Mouse (Mus musculus) kidney, embryonic 16.5 days (tissue): ENCODE measurements around the gene Megf11. TPM values are rescaled to one million over a fixed set of nuclear protein-coding genes. Genes with fewer than 3 reads are reported as not detected.

Experiments used
- ATAC-seq: fragments of 200-750 bp; cut with Nextera tagmentation; 2 replicates; pipeline ENCODE4 v1.8.0; 2017; ENCODE audit warnings: moderate TSS enrichment; ENCODE audit not compliant: low FRiP score, low TSS enrichment
- H3K27ac ChIP-seq: fragments of 300-500 bp; sonication (generic); 2 replicates; pipeline ENCODE4 v1.5.1; 2014; ENCODE audit warnings: low read length
- H3K27me3 ChIP-seq: fragments of 300-500 bp; sonication (generic); 2 replicates; pipeline ENCODE4 v1.6.1; 2014; ENCODE audit warnings: low read length, control low read depth, mixed read lengths; ENCODE audit not compliant: insufficient read depth
- H3K36me3 ChIP-seq: fragments of 300-500 bp; sonication (generic); 2 replicates; pipeline ENCODE4 v1.6.1; 2014; ENCODE audit warnings: low read length, control low read depth, mixed read lengths; ENCODE audit not compliant: insufficient read depth
- H3K4me1 ChIP-seq: fragments of 300-500 bp; sonication (generic); 2 replicates; pipeline ENCODE4 v1.6.1; 2014; ENCODE audit warnings: low read length, control low read depth, mixed read lengths; ENCODE audit not compliant: insufficient read depth
- H3K4me2 ChIP-seq: fragments of 300-500 bp; sonication (generic); replicated peaks from 2 replicates; pipeline ENCODE4 v1.6.1; 2014; ENCODE audit warnings: low read depth, low read length
- H3K4me3 ChIP-seq: fragments of 300-500 bp; sonication (generic); 2 replicates; pipeline ENCODE4 v1.5.1; 2014; ENCODE audit warnings: mild to moderate bottlenecking, low read length
- H3K9ac ChIP-seq: fragments of 300-500 bp; sonication (generic); replicated peaks from 2 replicates; pipeline ENCODE4 v1.6.1; 2014; ENCODE audit warnings: low read length
- H3K9me3 ChIP-seq: fragments of 300-500 bp; sonication (generic); 2 replicates; pipeline ENCODE4 v1.6.1; 2016; ENCODE audit warnings: low read length, control low read depth
- WGBS: fragments of 180-500 bp; shearing (Covaris S2); extraction: QIAGEN DNeasy Blood & Tissue Kit; methylation state at CpG from one replicate; pipeline ENCODE4 v1.1.7; 2014; 5-methylcytosine and 5-hydroxymethylcytosine counted together
- polyA plus RNA-seq: library from polyadenylated mRNA; unstranded; fragments of >200 nt; fragmentation: Nextera tagmentation; extraction: Ambion mirVana; gene quantifications from 2 replicates; pipeline ENCODE4 v1.2.1, GENCODE M21; 2015

Gene Megf11
- polyA plus RNA-seq, 1 experiment from 2014 or later: 4.7 TPM

- H3K4me1 ChIP-seq: peaks cover 17% of the 10 kb centered on the region
- H3K36me3 ChIP-seq: no peaks in the 10 kb centered on the region
- WGBS: 70% methylated on average over 7 of the region's 7 CpGs
- no peak overlapping the region for H3K27ac ChIP-seq
- H3K4me2 ChIP-seq: no peak overlapping the region
- peaks cover 35% of the 10 kb centered on the region for H3K27me3 ChIP-seq
- no peak overlapping the region for H3K4me3 ChIP-seq
- no peaks in the 10 kb centered on the region for H3K9me3 ChIP-seq
- ATAC-seq: no peak
- H3K9ac ChIP-seq: no peak overlapping the region
Observed at GRCm38 (mm10) chr9:64389576-64390292, 4.3 kb downstream of the Megf11 start.

DNA sequence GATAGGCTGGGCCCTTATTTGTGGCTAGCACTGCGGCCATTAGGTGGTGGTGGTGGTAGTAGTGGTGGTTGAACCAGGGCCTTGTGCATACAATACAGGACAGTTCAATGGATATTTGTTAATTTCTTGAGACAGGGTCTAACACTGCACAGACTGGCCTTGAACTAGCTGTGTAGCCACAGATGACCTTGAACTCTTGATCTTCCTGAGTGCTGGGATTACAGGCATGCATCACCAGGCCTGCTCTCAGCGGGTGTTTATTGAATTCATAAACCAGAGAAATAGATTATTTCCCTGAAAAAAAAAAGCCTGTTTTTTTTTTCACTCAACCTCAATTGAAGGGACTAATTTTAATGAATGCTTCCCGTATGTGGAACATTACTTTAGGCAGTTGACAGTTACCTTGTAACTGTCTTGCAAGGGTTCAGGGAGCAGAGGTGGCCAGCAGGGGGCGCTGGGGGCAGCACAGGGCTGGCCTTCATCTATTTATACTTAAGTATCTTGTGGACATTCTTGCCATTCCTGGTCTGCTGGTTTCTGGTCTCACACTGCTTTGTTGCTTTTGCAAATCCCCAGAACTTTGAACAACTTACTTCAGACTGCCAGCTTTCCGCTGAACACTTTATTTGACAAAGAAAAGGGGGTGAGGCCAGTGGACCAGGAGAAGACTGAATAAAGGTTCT, 8.6 kb downstream of the Megf11 start:
- Histone ChIP-seq H3K9ac (no peak overlapping the region), H3K4me3 (no peak overlapping the region), H3K4me1 (peaks cover 3% of the 10 kb centered on the region; the same call in 1 of the 2 replicates), H3K4me2 (no peak overlapping the region), H3K27ac (no peak overlapping the region), H3K27me3 (0 out of 2 replicates have a peak, but pooled peaks cover 1% of the 10 kb centered on the region), H3K36me3 (no peaks in the 10 kb centered on the region), H3K9me3 (no peaks in the 10 kb centered on the region)
- ATAC-seq: peak; percentile 80
- 48% methylated on average over 5 of the region's 5 CpGs for WGBS

DNA sequence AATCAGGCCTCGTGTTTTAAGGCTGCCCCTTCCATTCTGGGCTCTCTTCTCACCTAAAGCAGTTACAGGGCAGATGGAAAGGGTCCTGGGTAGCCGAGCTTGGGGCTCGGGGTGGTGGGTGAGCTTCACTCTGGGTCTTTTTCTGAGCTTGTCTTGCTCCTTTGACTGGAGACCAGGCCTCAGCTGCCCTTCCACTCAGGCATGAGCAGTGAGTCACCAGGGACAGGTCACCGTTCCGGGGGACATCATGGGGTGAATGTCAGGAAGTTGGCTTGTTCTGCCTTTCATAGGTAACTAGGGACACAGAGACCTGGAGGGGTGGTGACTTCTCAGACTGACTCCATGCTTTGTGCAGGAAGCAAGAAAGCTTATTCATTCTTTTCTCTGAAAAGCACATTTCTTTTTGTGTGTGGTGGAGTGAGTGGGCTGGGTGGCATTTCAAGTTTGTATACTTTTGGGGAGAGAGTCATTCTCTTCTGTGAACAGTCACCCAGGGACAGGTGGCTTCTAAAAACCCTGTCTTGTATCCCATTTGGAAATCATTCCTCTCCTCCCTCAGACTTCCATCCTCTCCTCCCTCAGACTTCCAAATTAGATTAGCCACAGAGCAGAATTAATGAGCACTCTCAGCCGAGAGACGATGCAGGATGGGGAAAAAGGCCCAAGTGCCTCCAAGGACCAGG, 10.0 kb downstream of the Megf11 start:
- Histone ChIP-seq H3K4me3 (no peak overlapping the region), H3K36me3 (no peaks in the 10 kb centered on the region), H3K4me2 (no peak overlapping the region), H3K27me3 (no peaks in the 10 kb centered on the region), H3K4me1 (peaks cover 3% of the 10 kb centered on the region; the same call in 1 of the 2 replicates), H3K27ac (no peak overlapping the region), H3K9me3 (no peaks in the 10 kb centered on the region), H3K9ac (no peak overlapping the region)
- 73% methylated on average over 7 of the region's 7 CpGs for WGBS
- ATAC-seq: no peak

DNA sequence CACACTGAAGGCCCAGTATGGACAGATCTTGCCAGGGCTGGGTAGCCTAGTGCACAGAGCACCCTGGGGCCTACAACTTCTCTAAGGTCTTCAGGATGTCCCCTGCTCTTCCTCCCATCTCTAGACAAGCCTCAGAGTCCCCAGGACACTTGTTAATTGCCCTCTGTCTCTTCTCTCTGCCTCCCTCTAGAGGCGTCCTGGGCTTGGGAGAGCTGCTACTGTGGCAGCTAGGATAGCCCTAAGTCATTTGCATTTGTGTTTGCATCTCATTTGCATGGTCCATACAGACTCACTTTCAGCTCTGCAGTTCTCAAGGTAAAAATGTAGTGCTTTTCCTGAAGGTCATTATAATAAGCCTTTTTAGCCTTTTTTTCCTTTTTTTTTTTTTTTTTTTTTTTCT, 11.7 kb downstream of the Megf11 start:
- no peaks in the 10 kb centered on the region for H3K27me3 ChIP-seq
- H3K36me3 ChIP-seq: no peaks in the 10 kb centered on the region
- H3K4me1 ChIP-seq: peaks cover 3% of the 10 kb centered on the region; the same call in 1 of the 2 replicates
- no peak overlapping the region for H3K9ac ChIP-seq
- no peaks in the 10 kb centered on the region for H3K9me3 ChIP-seq
- no peak for ATAC-seq
- 15% methylated on average over 1 of the region's 1 CpGs for WGBS
- H3K4me3 ChIP-seq: no peak overlapping the region
- no peak overlapping the region for H3K27ac ChIP-seq
- no peak overlapping the region for H3K4me2 ChIP-seq

DNA sequence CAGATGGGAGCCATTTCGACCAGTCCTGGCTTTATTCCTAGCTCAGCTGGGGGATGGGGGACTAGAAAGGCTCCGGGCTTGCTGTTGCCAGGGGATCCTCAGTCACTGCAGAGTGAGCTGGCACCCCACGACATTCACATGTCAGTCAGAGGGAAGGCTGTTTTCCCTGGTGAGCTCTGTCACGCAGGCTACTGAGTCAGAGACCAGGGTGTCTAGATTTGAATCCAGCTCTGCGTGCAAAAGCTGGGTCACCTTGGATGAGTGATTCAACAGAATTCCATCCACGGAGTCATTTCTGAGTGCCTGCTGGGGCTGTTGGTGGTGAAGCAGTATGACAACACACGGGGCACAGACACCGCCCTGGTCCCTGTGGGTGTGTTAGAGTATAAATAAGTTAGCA, 13.7 kb downstream of the Megf11 start:
- no peak for ATAC-seq
- H3K9me3 ChIP-seq: no peaks in the 10 kb centered on the region
- no peaks in the 10 kb centered on the region for H3K27me3 ChIP-seq
- H3K4me1 ChIP-seq: peaks cover 3% of the 10 kb centered on the region; the same call in 1 of the 2 replicates
- 67% methylated on average over 8 of the region's 8 CpGs for WGBS
- H3K27ac ChIP-seq: no peak overlapping the region
- no peak overlapping the region for H3K9ac ChIP-seq
- no peaks in the 10 kb centered on the region for H3K36me3 ChIP-seq
- H3K4me2 ChIP-seq: no peak overlapping the region
- H3K4me3 ChIP-seq: no peak overlapping the region

DNA sequence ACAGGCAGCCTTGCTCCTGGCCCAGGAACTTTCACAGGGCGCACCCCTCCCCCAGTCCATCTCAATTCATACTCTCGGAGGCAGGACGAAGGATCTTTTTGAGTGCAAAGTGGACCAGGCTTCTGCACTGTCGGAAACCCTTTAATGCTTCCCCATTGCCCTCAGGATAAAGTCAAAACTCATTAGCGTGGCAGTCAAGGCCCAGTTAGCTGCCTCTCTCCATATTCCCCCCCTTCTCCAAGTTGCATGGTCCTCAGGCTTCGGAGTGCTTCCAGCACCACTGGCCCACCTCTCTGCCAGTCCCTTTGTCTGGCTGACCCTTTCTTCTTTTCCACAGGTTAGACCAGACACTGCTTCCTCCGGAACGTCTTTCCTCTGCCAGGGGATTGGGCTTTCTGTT, 16.7 kb downstream of the Megf11 start:
- no peaks in the 10 kb centered on the region for H3K27me3 ChIP-seq
- no peaks in the 10 kb centered on the region for H3K4me1 ChIP-seq
- no peak overlapping the region for H3K9ac ChIP-seq
- no peak overlapping the region for H3K27ac ChIP-seq
- 80% methylated on average over 8 of the region's 8 CpGs for WGBS
- H3K36me3 ChIP-seq: no peaks in the 10 kb centered on the region
- no peaks in the 10 kb centered on the region for H3K9me3 ChIP-seq
- no peak overlapping the region for H3K4me2 ChIP-seq
- no peak for ATAC-seq
- no peak overlapping the region for H3K4me3 ChIP-seq

DNA sequence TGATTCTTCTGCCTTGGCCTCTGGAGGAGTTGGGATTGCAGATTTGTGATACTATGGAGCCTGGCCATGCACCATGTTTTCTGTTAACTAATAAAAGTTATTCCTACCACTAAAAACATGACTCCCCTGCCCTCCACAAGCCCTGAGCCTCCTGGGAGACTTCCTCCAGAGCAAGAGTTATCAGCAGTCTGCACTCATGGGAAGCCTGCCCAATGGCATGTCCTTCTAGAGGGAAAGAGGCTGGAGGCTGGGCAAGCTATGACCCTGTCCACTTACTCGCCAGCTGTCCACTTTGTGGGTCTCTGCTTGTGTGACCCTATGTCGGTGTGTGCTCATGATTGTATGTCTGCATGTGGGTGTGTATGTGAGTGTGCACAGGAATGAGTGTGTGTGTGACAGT, 21.4 kb downstream of the Megf11 start:
- Histone ChIP-seq H3K4me1 (peaks cover 10% of the 10 kb centered on the region), H3K9ac (no peak overlapping the region), H3K27me3 (no peaks in the 10 kb centered on the region), H3K4me2 (no peak overlapping the region), H3K36me3 (no peaks in the 10 kb centered on the region), H3K4me3 (no peak overlapping the region), H3K9me3 (no peaks in the 10 kb centered on the region), H3K27ac (no peak overlapping the region)
- 78% methylated on average over 2 of the region's 2 CpGs for WGBS
- no peak; the same call in 1 of the 2 replicates for ATAC-seq

GRCm38 (mm10) chr9:64407390-64407970, 22.1 kb downstream of the Megf11 start:
- ATAC-seq: no peak
- peaks cover 10% of the 10 kb centered on the region for H3K4me1 ChIP-seq
- no peak overlapping the region for H3K4me3 ChIP-seq
- no peaks in the 10 kb centered on the region for H3K27me3 ChIP-seq
- no peak overlapping the region for H3K4me2 ChIP-seq
- no peak overlapping the region for H3K9ac ChIP-seq
- no peaks in the 10 kb centered on the region for H3K36me3 ChIP-seq
- H3K27ac ChIP-seq: no peak overlapping the region
- WGBS: 81% methylated on average over 7 of the region's 7 CpGs
- no peaks in the 10 kb centered on the region for H3K9me3 ChIP-seq

DNA sequence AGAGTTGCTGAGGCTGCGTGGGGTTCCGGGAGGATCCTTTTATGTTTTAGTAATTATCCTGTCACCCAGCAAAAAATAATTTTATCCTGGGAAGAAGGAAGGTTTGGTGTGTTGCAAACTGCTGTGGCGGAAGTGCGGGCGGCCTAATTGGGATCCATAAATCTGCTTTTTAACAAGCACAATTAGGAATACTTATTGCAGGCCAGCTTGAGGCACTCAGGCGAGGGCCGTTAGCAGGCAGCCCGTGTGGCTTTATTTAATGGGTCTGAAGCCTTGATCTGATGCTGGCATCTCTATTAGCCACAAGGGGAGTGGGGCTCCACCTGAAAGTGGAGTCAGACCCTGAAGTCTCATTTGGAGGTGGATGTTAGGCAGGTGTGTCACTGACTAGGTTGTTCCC, 23.4 kb downstream of the Megf11 start:
- H3K4me3 ChIP-seq: no peak overlapping the region
- no peak for ATAC-seq
- WGBS: 21% methylated on average over 8 of the region's 8 CpGs

More for the DNA sequence above, 23.4 kb downstream of the Megf11 start:
- Histone ChIP-seq H3K27ac (no peak overlapping the region), H3K36me3 (no peaks in the 10 kb centered on the region), H3K9me3 (no peaks in the 10 kb centered on the region), H3K27me3 (no peaks in the 10 kb centered on the region), H3K4me1 (peaks cover 10% of the 10 kb centered on the region), H3K4me2 (no peak overlapping the region), H3K9ac (no peak overlapping the region)
